Mouse (Mus musculus) layer of hippocampus, adult 18-20 months (tissue): ENCODE results near the gene Gm7029. TPM values are rescaled to one million over a fixed set of nuclear protein-coding genes. Genes with fewer than 3 reads are reported as not detected.
"Not testable (repeated sequence)": the region's sequence is repeated elsewhere in the genome, so short reads cannot be mapped to it uniquely, and the experiment has no call there.

ENCODE experiments used
- DNase-seq, 2 experiments: peaks; one replicate each; pipeline ENCODE4 v3.0.0; 2022; ENCODE audit warnings: low spot score in 2 of 2
- long read RNA-seq: library from polyadenylated mRNA; stranded (forward); transcript quantifications from one replicate; pipeline ENCODE4 v2.0.0, GENCODE M21; 2021
- total RNA-seq, 2 experiments: library from RNA; stranded (reverse); gene quantifications; 2 replicates each; pipeline ENCODE4 v1.2.3; 2021

Gene Gm7029
- not detected for total RNA-seq
- long read RNA-seq = 0 reads

DNA sequence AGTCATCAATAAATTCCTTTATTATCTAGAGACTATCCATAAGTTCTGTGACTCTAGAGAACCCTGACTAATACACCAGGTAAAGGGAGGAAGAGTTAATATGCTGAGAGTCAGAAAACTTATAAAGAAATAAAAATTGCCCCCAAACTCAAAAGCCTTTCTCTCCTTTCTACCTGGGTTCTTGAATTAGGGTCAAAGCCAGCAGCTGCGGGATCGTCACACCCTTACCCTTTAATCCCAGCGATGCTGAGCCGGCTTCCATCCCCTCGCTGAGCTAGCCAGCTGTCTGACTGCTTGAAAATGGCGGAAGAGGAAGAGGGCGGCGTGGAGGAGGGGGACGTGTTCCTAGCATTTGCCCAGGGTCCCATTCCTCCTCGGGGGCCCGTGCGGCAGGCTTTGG is at the start of gene Gm7029:
Gene Gm7029 (plus strand): TSS at position 301 of the 400 bp plus-strand sequence.
- not testable (repeated sequence) for DNase-seq

- peak; percentile 97 to 99 for DNase-seq
These were observed 49.3 kb upstream of the Gm7029 start, which contains the start of the genes Rps28 and Ndufa7 for GRCm38 (mm10) chr17:33824084-33824996. TSS of gene Rps28 (minus strand) at chr17:33824562. TSS of gene Ndufa7 (plus strand) at chr17:33824572.

DNA sequence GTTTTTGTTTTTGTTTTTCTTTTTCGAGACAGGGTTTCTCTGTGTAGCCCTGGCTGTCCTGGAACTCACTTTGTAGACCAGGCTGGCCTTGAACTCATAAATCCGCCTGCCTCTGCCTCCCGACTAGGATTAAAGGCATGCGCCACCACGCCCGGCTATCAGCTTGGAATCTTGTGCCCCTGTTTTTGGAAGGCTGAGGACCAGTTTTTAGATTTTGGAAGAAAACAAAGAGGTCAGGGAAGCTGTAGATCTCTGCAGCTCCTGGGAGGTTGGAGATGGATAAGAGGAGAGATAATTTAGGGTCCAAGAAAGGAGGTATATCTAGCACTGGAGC is 48.7 kb upstream of the Gm7029 start:
- not testable (repeated sequence) for DNase-seq

GRCm38 (mm10) chr17:33825462-33825861 is 48.2 kb upstream of the Gm7029 start:
- DNase-seq = no peak

GRCm38 (mm10) chr17:33826850-33827249 is 46.8 kb upstream of the Gm7029 start:
- DNase-seq = peak; percentile 51 to 83

GRCm38 (mm10) chr17:33828892-33829291 is 44.7 kb upstream of the Gm7029 start:
- DNase-seq = no peak

DNA sequence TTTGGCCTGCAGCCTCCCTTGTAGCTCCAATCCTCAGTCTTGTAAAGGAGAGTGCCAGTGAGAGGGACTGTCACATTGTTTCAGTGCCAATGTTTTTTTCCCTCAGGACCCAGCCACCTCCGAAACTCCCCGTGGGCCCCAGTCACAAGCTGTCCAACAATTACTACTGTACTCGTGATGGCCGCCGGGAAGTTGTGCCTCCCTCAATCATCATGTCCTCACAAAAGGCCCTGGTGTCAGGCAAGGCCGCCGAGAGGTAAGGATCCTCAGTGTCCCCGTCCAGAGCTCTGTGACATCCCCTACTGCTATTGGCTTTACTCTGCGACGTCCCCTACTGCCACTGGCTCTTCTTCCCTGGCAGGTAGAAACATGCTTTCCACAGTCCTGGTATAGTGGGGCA is 44.1 kb upstream of the Gm7029 start:
- DNase-seq = no peak

DNA sequence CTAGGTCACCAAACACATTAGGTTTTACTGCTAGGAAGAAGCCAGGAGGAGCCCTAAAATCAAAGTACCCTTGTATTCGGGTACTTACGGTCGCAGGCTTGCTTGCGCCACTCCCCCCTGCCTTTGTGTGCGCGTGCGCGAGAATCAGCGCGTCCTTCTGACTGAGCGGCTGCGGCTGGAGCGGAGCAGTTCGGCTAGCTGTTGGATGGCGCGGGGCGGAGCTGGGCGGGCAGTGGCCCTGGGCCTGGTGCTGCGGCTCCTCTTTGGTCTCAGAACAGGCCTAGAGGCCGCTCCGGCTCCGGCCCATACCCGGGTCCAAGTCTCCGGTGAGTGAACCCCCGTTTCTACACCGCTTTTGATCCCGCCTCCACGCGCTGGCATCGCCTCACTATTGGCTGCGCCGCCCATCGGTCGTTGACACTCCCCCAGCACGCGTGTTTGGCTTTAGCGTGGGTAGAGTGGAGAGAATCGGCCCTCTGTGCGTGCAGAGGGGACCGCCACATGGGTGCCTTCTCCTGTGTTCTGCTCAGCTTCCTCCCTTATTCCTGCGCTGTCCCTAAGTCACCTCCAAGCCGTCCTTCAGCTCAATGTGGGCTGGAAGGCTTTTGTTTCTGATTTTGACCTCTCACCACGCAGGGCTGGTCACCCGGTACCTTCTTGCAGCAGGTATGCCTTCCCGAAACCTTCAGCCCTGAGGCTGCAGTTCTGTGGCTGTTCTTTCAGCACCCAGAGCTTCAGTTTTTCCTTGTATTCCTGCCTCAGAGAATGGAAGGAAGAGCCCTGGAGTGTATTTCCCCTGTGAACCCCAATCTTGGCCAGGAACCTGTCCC is 30.5 kb upstream of the Gm7029 start, which contains the start of gene Cd320:
Gene Cd320 (plus strand): TSS at position 126 of the 830 bp plus-strand sequence.
- DNase-seq = peak; percentile 91 to 95

DNA sequence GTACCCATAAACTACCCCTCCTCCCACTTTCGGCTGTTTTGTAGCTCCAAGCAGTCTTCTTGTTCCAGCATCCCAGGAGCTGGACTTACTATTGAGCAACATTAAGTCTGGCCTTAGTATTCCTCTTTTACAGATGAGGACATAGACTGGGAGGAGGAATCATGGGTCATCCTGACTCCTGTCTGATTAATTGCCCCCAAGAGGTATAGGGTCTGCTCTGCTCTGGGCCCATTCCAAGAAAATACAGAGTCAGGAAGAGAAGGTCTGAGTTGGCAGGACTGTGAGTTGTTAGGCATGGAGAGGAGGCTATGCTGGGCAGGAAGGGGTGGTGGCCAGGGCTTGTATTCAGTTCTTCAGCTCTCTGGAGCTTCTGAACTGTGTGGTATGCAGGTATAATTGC is 29.4 kb upstream of the Gm7029 start:
- DNase-seq = no peak

GRCm38 (mm10) chr17:33848139-33848538 is 25.5 kb upstream of the Gm7029 start:
- no peak for DNase-seq

DNA sequence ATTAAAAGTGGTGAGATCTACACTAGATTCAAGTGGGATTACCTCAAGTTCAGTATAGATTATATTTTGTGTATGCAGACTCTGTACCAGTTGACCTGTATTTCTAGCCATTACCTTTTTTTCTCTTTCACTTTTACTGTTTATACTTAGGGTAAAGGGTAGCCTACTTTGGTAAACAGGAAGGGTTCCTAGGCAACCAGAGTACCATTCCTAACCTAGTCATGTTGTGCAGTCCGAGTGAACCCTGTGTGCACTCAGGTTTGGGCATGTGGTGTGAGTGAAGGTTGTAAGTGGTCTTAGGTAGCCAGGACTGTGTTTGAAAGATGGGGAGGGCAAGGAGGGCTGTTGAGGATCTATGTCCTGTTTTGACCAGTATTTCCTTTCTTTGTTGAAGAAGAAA is 22.3 kb upstream of the Gm7029 start:
- no peak for DNase-seq

- no peak for DNase-seq
These were observed 15.8 kb upstream of the Gm7029 start for GRCm38 (mm10) chr17:33857816-33858215.

GRCm38 (mm10) chr17:33865330-33866030 is 8.2 kb upstream of the Gm7029 start:
- DNase-seq = peak; percentile 64 to 86

DNA sequence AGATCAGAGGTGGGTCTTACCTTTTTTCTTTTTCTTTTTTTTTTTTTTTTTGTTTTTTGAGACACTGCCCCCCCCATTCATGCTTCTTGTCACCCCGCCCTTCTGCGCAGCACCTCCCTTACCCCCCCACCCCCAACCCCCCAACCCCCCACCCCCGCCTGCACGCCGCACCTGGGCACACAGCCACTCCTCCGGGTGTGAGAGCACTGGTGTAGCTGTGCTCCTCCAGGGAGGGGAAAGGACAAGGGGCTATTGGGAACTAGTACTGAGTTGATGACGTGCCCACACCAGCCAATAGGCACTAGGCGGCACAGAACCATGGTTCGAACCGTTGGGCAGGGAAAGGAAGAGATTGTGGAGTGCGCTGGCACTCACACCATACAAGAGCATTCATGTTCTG is 774 bp downstream of the Gm7029 start:
- DNase-seq = no peak

- DNase-seq = not testable (repeated sequence)
These were observed 2.2 kb downstream of the Gm7029 start for GRCm38 (mm10) chr17:33875797-33876196.

DNA sequence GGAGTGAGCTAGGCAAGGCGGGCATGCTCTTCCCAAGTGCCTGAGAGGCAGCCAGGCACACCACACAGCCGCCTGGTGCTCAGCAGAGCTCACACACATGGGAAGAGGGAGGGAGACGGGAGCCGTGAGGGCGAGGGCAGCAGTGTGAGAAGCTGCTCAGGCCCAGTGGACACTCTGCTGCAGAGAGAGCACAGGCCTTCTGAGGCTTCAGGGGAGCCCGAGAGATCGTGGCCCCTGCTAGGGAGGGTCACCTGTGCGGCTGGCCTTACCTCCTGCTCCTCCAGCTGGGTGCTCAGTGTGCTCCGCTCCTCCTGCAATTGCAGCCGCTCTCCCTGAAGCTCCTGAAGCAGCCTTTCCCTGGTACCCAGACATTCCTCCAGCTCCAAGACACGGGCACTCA is 10.7 kb downstream of the Gm7029 start:
- not testable (repeated sequence) for DNase-seq

DNA sequence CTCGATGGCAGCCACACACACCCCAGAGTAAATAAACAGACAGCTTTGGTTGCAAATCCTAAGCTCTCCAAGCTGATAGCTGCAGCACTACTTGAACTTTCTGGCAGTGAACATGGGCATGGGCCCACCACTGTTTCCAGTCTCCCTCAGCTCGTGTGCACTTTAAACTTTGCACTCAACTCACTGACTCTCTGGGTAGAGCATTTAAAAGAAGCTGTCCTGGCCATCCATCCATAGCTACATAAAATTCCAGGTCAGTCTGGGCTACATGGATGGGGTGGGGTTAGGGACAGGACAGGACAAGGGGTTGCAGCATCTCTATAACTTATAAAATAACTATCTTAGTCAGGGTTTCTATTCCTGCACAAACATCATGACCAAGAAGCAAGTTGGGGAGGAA is 14.2 kb downstream of the Gm7029 start:
- not testable (repeated sequence) for DNase-seq

- not testable (repeated sequence) for DNase-seq
These were observed 14.6 kb downstream of the Gm7029 start for GRCm38 (mm10) chr17:33888230-33888629.

- DNase-seq = not testable (repeated sequence)
These were observed 16.4 kb downstream of the Gm7029 start for GRCm38 (mm10) chr17:33889941-33890532.

GRCm38 (mm10) chr17:33890533-33891059 is 17.0 kb downstream of the Gm7029 start, which contains the start of gene Kifc1:
TSS of gene Kifc1 (minus strand) at chr17:33890661.
- peak; percentile 99 to 100 for DNase-seq
